Mouse (Mus musculus) stomach, postnatal 0 days (tissue): ENCODE results near the gene Grb10. TPM values are rescaled to one million over a fixed set of nuclear protein-coding genes. Genes with fewer than 3 reads are reported as not detected.

Experiments
- ATAC-seq: fragments of 200-750 bp; cut with Nextera tagmentation; 2 replicates; pipeline ENCODE4 v1.8.0; 2017; ENCODE audit not compliant: low FRiP score, low TSS enrichment
- DNase-seq: peaks from one replicate; pipeline ENCODE4 v3.0.0-alpha.2; 2016; ENCODE audit warnings: low spot score
- H3K27ac ChIP-seq: fragments of 300-500 bp; sonication (generic); replicated peaks from 2 replicates; pipeline ENCODE4 v1.5.1; 2014; ENCODE audit warnings: mild to moderate bottlenecking, control low read depth
- H3K27me3 ChIP-seq: fragments of 300-500 bp; sonication (generic); 2 replicates; pipeline ENCODE4 v1.6.1; 2014; ENCODE audit warnings: low read length; ENCODE audit not compliant: control insufficient read depth, insufficient read depth
- H3K36me3 ChIP-seq: fragments of 300-500 bp; sonication (generic); 2 replicates; pipeline ENCODE4 v1.6.1; 2014; ENCODE audit warnings: low read length, mixed read lengths; ENCODE audit not compliant: control insufficient read depth, insufficient read depth
- H3K4me1 ChIP-seq: fragments of 300-500 bp; sonication (generic); replicated peaks from 2 replicates; pipeline ENCODE4 v1.6.1; 2014; ENCODE audit warnings: antibody characterized with exemption; ENCODE audit not compliant: control insufficient read depth, insufficient read depth
- H3K4me2 ChIP-seq: fragments of 300-500 bp; sonication (generic); replicated peaks from 2 replicates; pipeline ENCODE4 v1.6.1; 2014; ENCODE audit warnings: low read depth, mild to moderate bottlenecking, control low read depth, moderate library complexity
- H3K4me3 ChIP-seq: fragments of 300-500 bp; sonication (generic); 2 replicates; pipeline ENCODE4 v1.5.1; 2014; ENCODE audit warnings: low read depth, low read length, control low read depth
- H3K9ac ChIP-seq: fragments of 300-500 bp; sonication (generic); 2 replicates; pipeline ENCODE4 v1.6.1; 2014; ENCODE audit warnings: mild to moderate bottlenecking, low read length, control low read depth, mixed read lengths
- H3K9me3 ChIP-seq: fragments of 300-500 bp; sonication (generic); 2 replicates; pipeline ENCODE4 v1.6.1; 2016; ENCODE audit warnings: low read length; ENCODE audit not compliant: control insufficient read depth
- CTCF ChIP-seq: IDR thresholded peaks from 2 replicates; pipeline ENCODE4 v1.5.1; 2016; ENCODE audit warnings: antibody characterized with exemption, low read depth, mild to moderate bottlenecking, moderate library complexity
- EP300 ChIP-seq: optimal IDR thresholded peaks from 2 replicates; pipeline ENCODE3; 2016; ENCODE audit warnings: antibody characterized with exemption
- WGBS: fragments of 180-500 bp; shearing (Covaris S2); extraction: QIAGEN DNeasy Blood & Tissue Kit; methylation state at CpG from one replicate; pipeline ENCODE4 v1.1.7; 2014; 5-methylcytosine and 5-hydroxymethylcytosine counted together
- polyA plus RNA-seq: library from polyadenylated mRNA; unstranded; fragments of >200 nt; fragmentation: Nextera tagmentation; extraction: Ambion mirVana; gene quantifications from 2 replicates; pipeline ENCODE4 v1.2.1, GENCODE M21; 2015

Grb10 gene
- polyA plus RNA-seq, 1 experiment from 2014 or later, result 64.7 TPM

DNA sequence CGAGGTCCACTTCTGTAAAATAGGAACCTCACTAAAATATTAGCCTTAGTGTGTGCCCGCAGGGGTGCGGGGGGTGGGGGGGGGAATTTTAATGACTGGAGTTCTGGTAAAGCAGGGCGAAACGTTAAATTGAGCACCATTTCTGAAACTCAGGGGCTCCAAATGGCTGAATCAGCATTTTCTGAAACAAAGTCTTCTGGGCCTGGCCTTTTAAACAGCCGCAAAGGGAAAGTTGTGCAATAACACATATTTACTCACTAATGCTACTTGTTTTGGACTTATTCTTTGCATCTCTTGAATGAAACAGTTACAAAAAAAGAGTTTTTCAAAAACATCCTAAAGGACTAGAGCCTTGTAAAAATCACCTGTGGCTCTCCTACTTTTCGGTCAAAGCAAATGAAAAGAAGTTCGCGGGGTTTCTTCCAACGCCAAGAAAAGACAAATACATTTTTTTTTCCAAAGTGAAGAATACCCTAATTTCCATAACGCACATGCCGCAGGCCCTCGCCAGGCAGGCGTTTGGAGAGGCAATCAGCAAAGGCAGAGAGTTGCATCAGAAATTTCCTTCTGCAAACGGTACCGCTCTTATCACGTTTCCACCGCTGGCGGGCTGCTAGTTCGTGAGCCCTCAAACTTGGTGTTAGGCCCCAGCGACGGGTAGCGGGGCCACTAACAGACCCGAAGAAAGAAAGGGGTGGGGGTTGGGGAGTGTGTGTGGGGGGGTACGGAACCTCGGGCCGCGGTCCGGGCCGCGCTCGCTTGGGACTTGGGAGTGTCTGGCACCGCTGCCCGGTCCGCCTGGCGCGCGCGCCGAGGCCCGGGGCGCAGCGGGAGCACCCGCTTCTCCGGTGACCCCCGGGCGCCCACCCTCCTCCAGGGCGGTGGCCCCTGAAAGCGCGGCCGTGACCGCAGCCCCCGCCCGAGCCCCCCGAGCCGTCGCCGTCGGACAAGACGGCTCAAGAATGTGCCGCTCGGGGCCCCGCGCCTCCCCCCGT is 2.3 kb downstream of the Grb10 start:
- DNase-seq (no peak), ATAC-seq (peak; percentile 52)
- H3K36me3 ChIP-seq, result no peaks in the 10 kb centered on the region
- H3K27ac ChIP-seq, result peak overlapping the region; percentile 91
- H3K27me3 ChIP-seq, result peaks cover 4% of the 10 kb centered on the region; the same call in 1 of the 2 replicates
- peak overlapping the region; percentile 61 for H3K4me3 ChIP-seq
- 6% methylated on average over 39 of the region's 65 CpGs for WGBS
- peak overlapping the region; percentile 87 for H3K9ac ChIP-seq
- no peaks in the 10 kb centered on the region for H3K4me1 ChIP-seq
- H3K9me3 ChIP-seq, result no peaks in the 10 kb centered on the region
- TF ChIP-seq CTCF, result no peak
- TF ChIP-seq EP300, result no peak
- H3K4me2 ChIP-seq, result peak overlapping the region; percentile 59

DNA sequence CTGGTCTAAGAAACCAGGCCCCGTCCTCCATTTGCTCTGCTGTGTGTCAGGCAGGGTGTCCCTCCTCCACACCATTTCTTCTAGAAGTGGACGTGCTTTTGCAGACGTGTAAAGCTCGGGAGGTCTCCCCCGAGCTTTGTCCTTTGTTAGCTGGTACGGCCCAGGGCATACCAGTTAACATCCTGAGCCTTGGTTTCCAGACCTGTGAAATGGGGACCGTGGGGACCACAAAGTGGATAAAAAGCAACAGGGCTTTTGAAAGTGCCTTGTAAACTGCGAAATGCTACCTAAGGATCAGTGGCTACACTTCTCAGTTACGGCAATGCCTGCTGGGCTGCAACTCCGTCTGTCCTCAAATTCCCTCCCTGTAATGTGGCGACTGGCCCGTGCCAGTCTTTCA is 3.2 kb downstream of the Grb10 start:
- no peaks in the 10 kb centered on the region for H3K9me3 ChIP-seq
- peak overlapping the region; percentile 87 for H3K9ac ChIP-seq
- peaks cover 4% of the 10 kb centered on the region; the same call in 1 of the 2 replicates for H3K27me3 ChIP-seq
- H3K4me3 ChIP-seq, result peak overlapping the region; percentile 61
- TF ChIP-seq EP300, result no peak
- no peak for TF ChIP-seq CTCF
- H3K4me1 ChIP-seq, result no peaks in the 10 kb centered on the region
- H3K4me2 ChIP-seq, result peak overlapping the region; percentile 59
- H3K27ac ChIP-seq, result peak overlapping the region; percentile 91; the same call in 1 of the 2 replicates
- ATAC-seq, result no peak
- 19% methylated on average over 12 of the region's 12 CpGs for WGBS
- no peaks in the 10 kb centered on the region for H3K36me3 ChIP-seq
- no peak for DNase-seq

DNA sequence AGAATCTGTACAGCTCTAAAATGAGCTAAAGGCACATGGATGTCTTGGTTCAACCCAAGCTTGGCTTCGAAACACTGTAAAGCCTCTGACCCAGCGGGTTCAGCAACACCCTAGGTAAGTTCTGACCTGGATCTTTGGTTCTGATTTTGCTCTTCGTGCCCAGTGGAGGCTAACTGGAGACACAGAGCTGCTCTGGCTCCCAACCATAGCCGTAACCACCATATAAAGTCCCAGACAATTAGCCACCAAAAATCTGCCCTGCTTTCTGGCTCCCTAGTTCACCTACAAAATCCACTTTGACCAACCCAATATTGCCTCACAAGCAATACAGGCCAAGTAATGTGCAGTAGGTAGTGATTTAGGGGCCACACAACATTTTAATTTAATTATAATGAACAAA is 3.7 kb downstream of the Grb10 start:
- no peak for TF ChIP-seq CTCF
- no peak for TF ChIP-seq EP300
- 56% methylated on average over 4 of the region's 4 CpGs for WGBS
- peak overlapping the region; percentile 41; the same call in 1 of the 2 replicates for H3K9ac ChIP-seq
- peak overlapping the region; percentile 50; the same call in 1 of the 2 replicates for H3K27ac ChIP-seq
- no peaks in the 10 kb centered on the region for H3K36me3 ChIP-seq
- H3K27me3 ChIP-seq, result peaks cover 4% of the 10 kb centered on the region; the same call in 1 of the 2 replicates
- DNase-seq (no peak), ATAC-seq (no peak)
- peak overlapping the region; percentile 61 for H3K4me3 ChIP-seq
- peak overlapping the region; percentile 59 for H3K4me2 ChIP-seq
- no peaks in the 10 kb centered on the region for H3K9me3 ChIP-seq
- H3K4me1 ChIP-seq, result no peaks in the 10 kb centered on the region

DNA sequence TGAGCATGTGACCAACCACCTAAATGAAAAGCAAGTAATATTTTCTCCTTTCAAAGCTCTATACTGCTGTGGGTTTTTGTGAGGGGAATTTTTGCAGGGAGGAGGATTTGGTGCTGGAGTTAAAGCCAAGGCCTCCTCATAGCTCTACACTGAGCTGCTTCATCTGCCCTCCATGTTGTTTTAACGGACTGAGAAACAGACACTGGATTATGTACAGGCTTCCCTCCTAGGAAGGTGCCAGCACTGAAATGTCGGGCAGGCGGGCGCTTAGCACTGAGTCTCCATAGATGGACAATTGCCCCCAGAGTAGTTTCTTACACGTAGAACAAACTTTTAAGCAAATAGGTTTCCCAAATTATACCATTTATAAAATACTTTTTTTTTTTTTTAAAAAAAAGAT is 4.1 kb downstream of the Grb10 start:
- no peaks in the 10 kb centered on the region for H3K9me3 ChIP-seq
- peak overlapping the region; percentile 61 for H3K4me3 ChIP-seq
- no peaks in the 10 kb centered on the region for H3K4me1 ChIP-seq
- peak overlapping the region; percentile 59 for H3K4me2 ChIP-seq
- no peak for TF ChIP-seq EP300
- TF ChIP-seq CTCF, result no peak
- peaks cover 4% of the 10 kb centered on the region; the same call in 1 of the 2 replicates for H3K27me3 ChIP-seq
- H3K27ac ChIP-seq, result no peak overlapping the region
- H3K9ac ChIP-seq, result no peak overlapping the region
- DNase-seq, result no peak
- no peak for ATAC-seq
- H3K36me3 ChIP-seq, result no peaks in the 10 kb centered on the region
- WGBS, result 38% methylated on average over 5 of the region's 5 CpGs

DNA sequence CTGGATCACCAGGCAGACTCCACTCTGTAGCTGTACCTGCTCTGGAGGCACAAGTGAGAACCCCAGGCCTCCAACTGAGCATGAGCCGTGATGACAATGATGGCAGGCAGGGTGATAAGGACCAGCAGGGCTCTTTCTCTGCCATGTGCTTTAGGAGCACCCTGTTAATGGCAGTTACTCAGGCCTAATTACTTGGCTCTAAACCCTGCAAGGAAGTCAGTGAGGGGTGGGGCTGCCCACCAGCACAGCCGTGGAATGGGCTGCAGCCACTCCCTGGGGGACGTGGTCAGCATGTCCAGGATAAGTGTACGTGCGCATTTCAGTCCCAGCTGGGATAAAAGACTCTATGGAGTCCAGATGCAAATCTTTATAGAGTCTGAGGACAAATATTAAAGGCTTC is 5.7 kb downstream of the Grb10 start:
- H3K9ac ChIP-seq, result no peak overlapping the region
- H3K4me3 ChIP-seq, result no peak overlapping the region
- peak overlapping the region; percentile 23 for H3K4me2 ChIP-seq
- no peak overlapping the region for H3K27ac ChIP-seq
- H3K4me1 ChIP-seq, result no peaks in the 10 kb centered on the region
- DNase-seq, result no peak
- no peak for TF ChIP-seq CTCF
- TF ChIP-seq EP300, result no peak
- no peaks in the 10 kb centered on the region for H3K9me3 ChIP-seq
- H3K27me3 ChIP-seq, result peaks cover 8% of the 10 kb centered on the region; the same call in 1 of the 2 replicates
- ATAC-seq, result no peak
- H3K36me3 ChIP-seq, result no peaks in the 10 kb centered on the region
- 30% methylated on average over 5 of the region's 5 CpGs for WGBS

DNA sequence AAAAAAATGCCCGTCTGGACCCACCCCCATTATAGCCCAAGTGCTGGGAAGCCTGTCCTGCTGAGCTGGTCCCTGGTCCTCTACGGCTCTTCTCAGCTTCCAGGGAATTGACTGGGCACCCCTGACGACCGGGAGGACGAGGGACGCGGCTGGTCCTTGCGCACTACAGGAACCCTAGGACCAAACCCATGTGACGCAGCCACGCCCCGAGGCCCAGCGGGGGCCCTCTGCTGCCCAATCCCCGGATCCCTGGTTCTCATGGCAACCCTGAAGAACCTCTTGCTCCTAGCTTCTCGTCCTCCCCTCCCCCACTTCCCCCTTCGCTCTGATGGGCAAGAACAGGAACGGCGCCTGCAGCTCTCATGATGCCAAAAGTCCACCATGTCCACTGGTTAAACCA is 11.8 kb downstream of the Grb10 start:
- Histone ChIP-seq H3K4me3 (no peak overlapping the region; the same call in 1 of the 2 replicates), H3K27me3 (peaks cover 9% of the 10 kb centered on the region; the same call in 1 of the 2 replicates), H3K4me1 (no peaks in the 10 kb centered on the region), H3K27ac (no peak overlapping the region), H3K4me2 (peak overlapping the region; percentile 45; the same call in 1 of the 2 replicates), H3K9ac (no peak overlapping the region), H3K9me3 (peaks cover 14% of the 10 kb centered on the region; the same call in 1 of the 2 replicates), H3K36me3 (no peaks in the 10 kb centered on the region)
- 0 out of 2 replicates have a peak, but pooled peaks have one; percentile 1 for ATAC-seq
- 51% methylated on average over 17 of the region's 17 CpGs for WGBS
- no peak for DNase-seq
- no peak for TF ChIP-seq EP300
- no peak for TF ChIP-seq CTCF
